Mouse (Mus musculus) neural tube, embryonic 15.5 days (tissue): ENCODE measurements at regions not wholly inside any gene's neighbourhood (a gene's known extent, or its start where the extent isn't known, plus 50 kb on each side); places are given as distances from the start of the nearest gene placed in this dataset.

Experiments used
- ATAC-seq: fragments of 200-750 bp; cut with Nextera tagmentation; 2 replicates; pipeline ENCODE4 v1.8.0; 2017; ENCODE audit warnings: mild to moderate bottlenecking, moderate TSS enrichment, moderate library complexity; ENCODE audit not compliant: low FRiP score
- H3K27ac ChIP-seq: fragments of 300-500 bp; sonication (generic); replicated peaks from 2 replicates; pipeline ENCODE4 v1.5.1; 2015; ENCODE audit warnings: mild to moderate bottlenecking, inconsistent platforms
- H3K27me3 ChIP-seq: fragments of 300-500 bp; sonication (generic); replicated peaks from 2 replicates; pipeline ENCODE4 v1.6.1; 2015; ENCODE audit warnings: inconsistent platforms
- H3K36me3 ChIP-seq: fragments of 300-500 bp; sonication (generic); 2 replicates; pipeline ENCODE4 v1.6.1; 2015; ENCODE audit warnings: inconsistent platforms
- H3K4me1 ChIP-seq: fragments of 300-500 bp; sonication (generic); 2 replicates; pipeline ENCODE4 v1.6.1; 2015; ENCODE audit warnings: inconsistent platforms
- H3K4me2 ChIP-seq: fragments of 300-500 bp; sonication (generic); 2 replicates; pipeline ENCODE4 v1.6.1; 2015; ENCODE audit warnings: inconsistent platforms, mild to moderate bottlenecking, moderate library complexity
- H3K4me3 ChIP-seq: fragments of 300-500 bp; sonication (generic); replicated peaks from 2 replicates; pipeline ENCODE4 v1.5.1; 2015; ENCODE audit warnings: mild to moderate bottlenecking, inconsistent platforms
- H3K9ac ChIP-seq: fragments of 300-500 bp; sonication (generic); replicated peaks from 2 replicates; pipeline ENCODE4 v1.6.1; 2015; ENCODE audit warnings: mild to moderate bottlenecking, inconsistent platforms
- H3K9me3 ChIP-seq: fragments of 300-500 bp; sonication (generic); replicated peaks from 2 replicates; pipeline ENCODE4 v1.6.1; 2016; ENCODE audit warnings: inconsistent platforms
- WGBS: fragments of 180-500 bp; shearing (Covaris S2); methylation state at CpG from one replicate; pipeline ENCODE4 v1.1.7; 2015; ENCODE audit warnings: mixed read lengths; 5-methylcytosine and 5-hydroxymethylcytosine counted together

GRCm38 (mm10) chr16:28018311-28018710 is 629.6 kb downstream of the Ccdc50 start:
- H3K9me3 ChIP-seq, result no peaks in the 10 kb centered on the region
- H3K4me1 ChIP-seq, result no peaks in the 10 kb centered on the region
- H3K4me2 ChIP-seq, result no peak overlapping the region
- no peak overlapping the region for H3K9ac ChIP-seq
- ATAC-seq, result no peak
- H3K27me3 ChIP-seq, result no peaks in the 10 kb centered on the region
- no peak overlapping the region for H3K4me3 ChIP-seq
- no peaks in the 10 kb centered on the region for H3K36me3 ChIP-seq
- no peak overlapping the region for H3K27ac ChIP-seq

GRCm38 (mm10) chr16:28038954-28039353 is 650.3 kb downstream of the Ccdc50 start:
- H3K36me3 ChIP-seq, result no peaks in the 10 kb centered on the region
- no peak overlapping the region for H3K4me2 ChIP-seq
- no peaks in the 10 kb centered on the region for H3K9me3 ChIP-seq
- no peak overlapping the region for H3K4me3 ChIP-seq
- WGBS, result 18% methylated on average over 2 of the region's 2 CpGs
- no peak for ATAC-seq
- H3K27ac ChIP-seq, result no peak overlapping the region
- H3K4me1 ChIP-seq, result no peaks in the 10 kb centered on the region
- no peaks in the 10 kb centered on the region for H3K27me3 ChIP-seq
- H3K9ac ChIP-seq, result no peak overlapping the region

GRCm38 (mm10) chr16:28043046-28043445 is 654.4 kb downstream of the Ccdc50 start:
- Histone ChIP-seq H3K27ac (no peak overlapping the region), H3K4me1 (no peaks in the 10 kb centered on the region), H3K9ac (no peak overlapping the region), H3K36me3 (no peaks in the 10 kb centered on the region), H3K4me3 (no peak overlapping the region), H3K4me2 (no peak overlapping the region), H3K27me3 (no peaks in the 10 kb centered on the region), H3K9me3 (no peaks in the 10 kb centered on the region)
- no peak for ATAC-seq
- WGBS, result 68% methylated on average over 2 of the region's 2 CpGs

GRCm38 (mm10) chr16:28064785-28065301 is 676.2 kb downstream of the Ccdc50 start:
- Histone ChIP-seq H3K4me1 (no peaks in the 10 kb centered on the region), H3K36me3 (no peaks in the 10 kb centered on the region), H3K27me3 (no peaks in the 10 kb centered on the region), H3K4me2 (no peak overlapping the region), H3K27ac (no peak overlapping the region), H3K9me3 (no peaks in the 10 kb centered on the region), H3K9ac (no peak overlapping the region), H3K4me3 (no peak overlapping the region)
- no peak for ATAC-seq
- 41% methylated on average over 5 of the region's 5 CpGs for WGBS

- no peaks in the 10 kb centered on the region for H3K9me3 ChIP-seq
- no peaks in the 10 kb centered on the region for H3K4me1 ChIP-seq
- ATAC-seq, result no peak
- H3K27me3 ChIP-seq, result no peaks in the 10 kb centered on the region
- no peak overlapping the region for H3K4me2 ChIP-seq
- no peaks in the 10 kb centered on the region for H3K36me3 ChIP-seq
- H3K4me3 ChIP-seq, result no peak overlapping the region
- no peak overlapping the region for H3K27ac ChIP-seq
- WGBS, result 24% methylated on average over 7 of the region's 7 CpGs
- no peak overlapping the region for H3K9ac ChIP-seq
Measured at GRCm38 (mm10) chr16:28082891-28083649, 669.8 kb downstream of the Fgf12 start.

GRCm38 (mm10) chr16:28089489-28090134 is 663.3 kb downstream of the Fgf12 start:
- Histone ChIP-seq H3K9ac (no peak overlapping the region), H3K27ac (0 out of 2 replicates have a peak overlapping the region, but pooled peaks have one; percentile 18), H3K4me3 (no peak overlapping the region), H3K27me3 (no peaks in the 10 kb centered on the region), H3K9me3 (no peaks in the 10 kb centered on the region), H3K4me1 (no peaks in the 10 kb centered on the region), H3K4me2 (no peak overlapping the region), H3K36me3 (no peaks in the 10 kb centered on the region)
- 57% methylated on average over 6 of the region's 6 CpGs for WGBS
- no peak for ATAC-seq

- 46% methylated on average over 9 of the region's 9 CpGs for WGBS
- no peak overlapping the region for H3K4me3 ChIP-seq
- no peak overlapping the region for H3K4me2 ChIP-seq
- peaks cover 6% of the 10 kb centered on the region; the same call in 1 of the 2 replicates for H3K4me1 ChIP-seq
- H3K27ac ChIP-seq, result no peak overlapping the region
- no peaks in the 10 kb centered on the region for H3K27me3 ChIP-seq
- H3K9me3 ChIP-seq, result no peaks in the 10 kb centered on the region
- no peak overlapping the region for H3K9ac ChIP-seq
- ATAC-seq, result no peak; the same call in 1 of the 2 replicates
- no peaks in the 10 kb centered on the region for H3K36me3 ChIP-seq
Measured at GRCm38 (mm10) chr16:28104255-28105076, 648.4 kb downstream of the Fgf12 start.

GRCm38 (mm10) chr16:28105085-28105484 is 647.8 kb downstream of the Fgf12 start:
- no peak overlapping the region for H3K4me3 ChIP-seq
- H3K27ac ChIP-seq, result no peak overlapping the region
- no peaks in the 10 kb centered on the region for H3K9me3 ChIP-seq
- ATAC-seq, result no peak
- no peak overlapping the region for H3K9ac ChIP-seq
- H3K36me3 ChIP-seq, result no peaks in the 10 kb centered on the region
- H3K27me3 ChIP-seq, result no peaks in the 10 kb centered on the region
- H3K4me1 ChIP-seq, result peaks cover 6% of the 10 kb centered on the region; the same call in 1 of the 2 replicates
- WGBS, result 60% methylated on average over 7 of the region's 7 CpGs
- no peak overlapping the region for H3K4me2 ChIP-seq

- Histone ChIP-seq H3K9ac (no peak overlapping the region), H3K27me3 (no peaks in the 10 kb centered on the region), H3K9me3 (no peaks in the 10 kb centered on the region), H3K4me3 (no peak overlapping the region), H3K4me2 (no peak overlapping the region), H3K4me1 (peaks cover 6% of the 10 kb centered on the region; the same call in 1 of the 2 replicates), H3K27ac (no peak overlapping the region), H3K36me3 (no peaks in the 10 kb centered on the region)
- no peak for ATAC-seq
- 57% methylated on average over 7 of the region's 7 CpGs for WGBS
Measured at GRCm38 (mm10) chr16:28105866-28106265, 647.0 kb downstream of the Fgf12 start.

GRCm38 (mm10) chr16:28109771-28110170 is 643.1 kb downstream of the Fgf12 start:
- WGBS, result 48% methylated on average over 1 of the region's 1 CpGs
- Histone ChIP-seq H3K4me2 (no peak overlapping the region), H3K4me1 (peaks cover 4% of the 10 kb centered on the region; the same call in 1 of the 2 replicates), H3K27ac (no peak overlapping the region), H3K9me3 (no peaks in the 10 kb centered on the region), H3K4me3 (no peak overlapping the region), H3K36me3 (no peaks in the 10 kb centered on the region), H3K9ac (no peak overlapping the region), H3K27me3 (no peaks in the 10 kb centered on the region)
- no peak for ATAC-seq
